Mouse (Mus musculus): ENCODE data around the gene Itpr1.

Gene Itpr1

GRCm38 (mm10) chr6:108325948-108326411 lies 113.1 kb downstream of the Itpr1 start:
- DNase-seq (ENCODE audit: low spot score), result no peak

GRCm38 (mm10) chr6:108326751-108327161 lies 113.9 kb downstream of the Itpr1 start:
- no peak for DNase-seq (ENCODE audit: low spot score)

- no peak for DNase-seq (ENCODE audit: low spot score)
Measured at GRCm38 (mm10) chr6:108327561-108327960, 114.7 kb downstream of the Itpr1 start.

- DNase-seq (ENCODE audit: low spot score), result no peak
Measured at GRCm38 (mm10) chr6:108328296-108328695, 115.4 kb downstream of the Itpr1 start.

GRCm38 (mm10) chr6:108330461-108330860 lies 117.6 kb downstream of the Itpr1 start:
- peak; percentile 32 for DNase-seq (ENCODE audit: low spot score)

DNA sequence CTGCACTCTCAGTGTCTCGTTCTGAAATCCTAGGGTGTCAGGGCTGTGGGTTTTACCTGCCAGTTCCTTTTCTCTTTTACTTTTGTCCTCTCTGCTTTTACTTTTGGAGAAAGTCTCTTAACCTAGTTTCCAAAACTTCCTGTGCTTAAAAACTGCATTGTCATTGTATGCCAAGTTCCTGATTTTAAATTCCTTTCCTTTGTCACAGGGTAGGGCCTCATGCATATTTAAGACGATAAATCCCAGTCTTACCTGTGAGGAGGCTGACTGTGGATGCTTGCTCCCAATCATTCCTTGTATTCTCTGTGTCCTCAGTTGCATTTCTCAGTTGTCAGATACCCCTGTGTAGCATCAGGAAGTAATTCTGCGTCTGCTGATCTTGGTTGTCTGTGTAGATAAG lies 118.4 kb downstream of the Itpr1 start:
- no peak for DNase-seq (ENCODE audit: low spot score)

DNA sequence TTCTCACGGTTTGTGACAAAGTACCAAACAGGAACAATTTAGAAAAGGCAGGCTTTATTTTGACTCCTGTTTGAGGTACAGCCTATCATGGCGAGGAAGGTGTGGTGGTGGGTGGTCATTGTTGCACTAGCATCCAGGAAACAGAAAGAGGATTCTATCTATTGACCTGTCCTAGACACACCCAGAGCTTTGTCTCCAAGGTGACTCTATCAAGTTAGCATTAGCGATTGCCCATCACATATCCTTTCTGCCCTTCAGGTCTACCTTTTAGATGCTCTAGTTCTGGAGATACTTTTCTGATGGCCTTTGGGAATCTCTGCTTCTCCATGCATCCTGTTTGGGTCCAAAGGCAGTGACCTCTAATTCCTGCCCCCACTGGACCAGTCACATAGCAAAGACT lies 121.2 kb downstream of the Itpr1 start:
- no peak for DNase-seq (ENCODE audit: low spot score)

- no peak for DNase-seq (ENCODE audit: low spot score)
Measured at GRCm38 (mm10) chr6:108335202-108335823, 122.4 kb downstream of the Itpr1 start.

- DNase-seq (ENCODE audit: low spot score), result no peak
Measured at GRCm38 (mm10) chr6:108336506-108336905, 123.6 kb downstream of the Itpr1 start.

- DNase-seq (ENCODE audit: low spot score), result no peak
Measured at GRCm38 (mm10) chr6:108337289-108337688, 124.4 kb downstream of the Itpr1 start.

DNA sequence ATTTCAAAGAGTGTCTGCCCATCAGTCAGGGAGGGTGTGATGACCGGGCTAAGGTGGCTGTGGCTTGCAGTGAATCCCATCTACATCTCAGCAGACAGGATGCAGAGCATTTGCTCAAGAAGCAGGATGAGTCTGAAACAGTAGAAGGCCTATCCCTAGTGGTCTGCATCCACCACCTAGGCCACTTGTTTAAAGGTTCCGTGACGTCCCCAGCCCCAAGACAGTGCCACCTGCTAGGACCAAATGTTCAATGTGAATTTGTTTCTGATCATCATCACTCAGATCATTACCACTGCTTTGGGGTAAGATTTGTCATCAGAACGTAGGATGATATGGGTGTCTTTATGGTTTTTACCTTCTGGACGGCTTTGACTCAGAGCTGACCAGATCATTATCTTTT lies 125.5 kb downstream of the Itpr1 start:
- DNase-seq (ENCODE audit: low spot score), result no peak

GRCm38 (mm10) chr6:108342989-108343388 lies 130.1 kb downstream of the Itpr1 start:
- DNase-seq (ENCODE audit: low spot score), result no peak

DNA sequence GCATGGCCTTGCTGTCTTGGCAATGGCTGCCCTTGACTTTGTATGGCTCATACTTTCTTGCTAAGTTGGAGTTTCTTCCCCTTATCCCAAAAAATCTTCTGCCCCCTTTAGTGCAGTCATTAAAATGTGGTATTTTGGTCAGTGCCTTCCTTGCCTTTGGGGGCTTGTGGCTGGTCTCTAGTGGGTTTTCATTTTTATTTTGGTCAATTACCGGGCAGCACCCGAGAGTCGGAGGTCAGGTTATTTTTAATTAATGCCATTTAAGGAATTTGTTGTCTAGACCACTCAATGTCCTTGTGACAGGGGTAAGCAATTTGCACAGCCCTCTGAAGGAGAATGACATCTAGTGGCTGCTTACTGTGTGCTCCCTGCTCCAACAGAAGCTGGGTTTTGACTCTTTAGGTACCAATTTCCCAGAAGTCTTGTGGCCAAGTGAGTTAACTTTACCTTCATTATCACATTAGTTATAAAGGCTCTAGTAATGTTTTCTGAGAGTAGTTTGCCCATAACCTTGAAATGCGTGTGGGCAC lies 130.9 kb downstream of the Itpr1 start:
- DNase-seq (ENCODE audit: low spot score), result no peak

DNA sequence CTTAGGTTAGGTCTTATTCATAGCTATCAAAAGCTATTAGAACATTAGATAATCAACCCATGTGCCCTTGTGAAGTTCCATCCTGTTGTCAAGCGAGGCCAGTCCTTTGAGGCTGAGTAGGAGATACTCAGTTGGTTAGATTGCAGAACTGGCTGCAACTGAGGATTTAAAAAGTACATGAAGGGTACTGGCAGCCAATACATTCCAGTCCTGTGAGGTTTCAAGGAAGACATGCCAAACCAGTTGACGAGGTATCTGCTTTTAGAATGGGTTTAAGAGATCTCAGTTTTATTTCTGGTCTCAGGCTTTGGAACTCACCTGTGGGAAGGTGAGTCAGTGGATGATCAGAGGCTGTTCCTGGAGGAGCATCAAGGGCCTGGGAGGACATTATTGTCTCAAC lies 137.9 kb downstream of the Itpr1 start:
- DNase-seq (ENCODE audit: low spot score), result no peak

- DNase-seq (ENCODE audit: low spot score), result no peak
Measured at GRCm38 (mm10) chr6:108351998-108352397, 139.1 kb downstream of the Itpr1 start.

DNA sequence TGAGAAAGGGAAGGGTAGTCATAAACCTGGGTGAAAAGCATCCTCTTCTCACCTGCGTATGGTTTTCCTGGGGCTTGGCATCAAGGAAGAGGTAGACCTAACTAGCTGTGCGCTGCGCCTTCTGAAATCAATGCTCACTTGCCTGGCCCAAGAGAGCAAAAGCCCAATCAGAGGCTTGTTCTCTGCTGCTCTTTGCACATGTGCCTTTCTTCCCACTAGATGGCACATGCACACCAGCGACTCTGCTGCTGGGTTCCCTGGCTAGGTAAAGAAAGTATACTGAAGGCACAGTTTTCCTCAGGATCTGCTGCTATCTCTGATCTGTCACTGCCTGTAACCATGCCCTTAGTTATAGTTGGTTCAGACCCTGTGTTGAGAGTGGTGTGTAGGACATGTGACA lies 154.5 kb downstream of the Itpr1 start:
- DNase-seq (ENCODE audit: low spot score), result peak; percentile 29

DNA sequence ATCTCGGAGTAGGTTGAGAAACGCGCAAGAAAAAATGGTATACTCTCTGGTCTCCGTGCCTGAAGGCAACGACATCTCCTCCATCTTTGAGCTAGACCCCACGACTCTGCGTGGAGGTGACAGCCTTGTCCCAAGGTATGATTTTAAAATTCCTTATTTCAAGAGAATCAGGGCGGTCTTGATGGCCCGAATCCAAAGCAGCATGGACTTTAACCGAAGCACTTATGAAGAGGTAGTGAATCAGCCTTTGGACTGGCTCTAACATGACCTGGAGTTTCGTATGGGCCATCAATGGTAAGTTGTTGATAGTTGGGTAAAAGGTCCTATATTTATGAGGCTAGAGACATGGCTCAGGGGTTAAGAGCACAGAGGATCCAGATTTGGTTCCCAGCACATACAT lies 156.1 kb downstream of the Itpr1 start:
- no peak for DNase-seq (ENCODE audit: low spot score)

DNA sequence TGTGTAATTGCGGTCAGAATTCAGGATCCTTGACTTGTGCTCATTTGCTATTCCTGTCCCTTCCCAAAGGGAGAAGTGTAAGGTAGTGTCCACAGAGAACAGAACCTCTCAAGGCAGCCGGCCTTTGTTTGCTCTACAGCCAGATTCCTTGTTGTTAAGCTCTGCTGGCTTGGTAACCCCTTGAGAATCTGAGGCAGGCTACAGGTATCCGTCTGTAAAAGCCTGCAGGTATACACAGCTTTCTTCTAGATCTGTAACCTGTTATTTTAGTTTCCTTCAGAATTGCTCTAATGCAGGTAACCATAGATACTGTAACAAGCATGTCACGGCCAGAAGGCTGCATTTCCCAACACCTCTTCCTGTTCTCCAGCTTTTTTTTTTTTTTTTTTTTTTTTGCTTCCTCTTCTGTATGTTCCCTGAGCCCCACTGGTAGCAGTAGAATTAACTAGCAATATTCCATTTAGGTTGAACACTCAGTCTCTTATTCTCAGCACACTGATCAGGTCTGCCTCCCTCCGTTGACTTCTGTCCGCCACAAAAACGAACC lies 158.5 kb downstream of the Itpr1 start:
- no peak for DNase-seq (ENCODE audit: low spot score)

DNA sequence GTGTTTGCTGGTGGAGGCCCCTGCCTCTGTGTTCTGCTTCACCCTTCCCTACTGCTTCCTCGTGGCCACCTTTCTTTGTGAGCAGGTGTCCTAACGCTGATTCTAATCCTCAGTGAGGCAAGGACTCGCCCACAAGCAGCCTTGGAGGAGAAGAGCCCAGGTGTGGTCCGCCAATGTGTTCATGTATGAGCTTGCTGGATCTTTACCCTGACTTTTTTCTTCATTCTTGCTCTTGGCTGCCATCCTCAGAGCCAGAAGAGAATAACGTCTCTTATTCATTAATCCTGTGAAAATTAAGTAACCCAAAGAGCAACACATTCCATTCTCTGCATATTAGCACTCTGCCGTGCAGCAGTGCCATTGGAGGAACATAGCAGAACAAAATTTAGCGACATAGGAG lies 161.1 kb downstream of the Itpr1 start:
- DNase-seq (ENCODE audit: low spot score), result peak; percentile 52

DNA sequence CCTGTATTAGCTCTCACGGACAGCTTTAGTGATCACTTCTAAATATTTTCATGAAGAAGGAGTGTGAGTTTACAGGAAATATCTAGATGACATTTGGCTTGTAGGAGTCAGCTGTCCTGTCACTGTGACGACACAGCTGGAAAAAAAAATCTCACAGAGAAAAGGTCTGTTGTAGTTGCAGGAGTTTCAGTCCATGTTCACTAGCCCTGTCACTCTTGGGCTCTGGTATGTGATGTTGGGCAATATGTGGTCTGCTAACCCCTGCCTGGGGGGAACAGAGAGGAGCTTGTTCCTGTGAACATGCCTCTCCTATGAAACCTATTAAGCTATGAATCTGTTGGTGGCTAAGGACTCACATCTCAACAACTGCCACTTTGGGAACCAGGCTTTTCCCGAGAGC lies 166.1 kb downstream of the Itpr1 start:
- no peak for DNase-seq (ENCODE audit: low spot score)

DNA sequence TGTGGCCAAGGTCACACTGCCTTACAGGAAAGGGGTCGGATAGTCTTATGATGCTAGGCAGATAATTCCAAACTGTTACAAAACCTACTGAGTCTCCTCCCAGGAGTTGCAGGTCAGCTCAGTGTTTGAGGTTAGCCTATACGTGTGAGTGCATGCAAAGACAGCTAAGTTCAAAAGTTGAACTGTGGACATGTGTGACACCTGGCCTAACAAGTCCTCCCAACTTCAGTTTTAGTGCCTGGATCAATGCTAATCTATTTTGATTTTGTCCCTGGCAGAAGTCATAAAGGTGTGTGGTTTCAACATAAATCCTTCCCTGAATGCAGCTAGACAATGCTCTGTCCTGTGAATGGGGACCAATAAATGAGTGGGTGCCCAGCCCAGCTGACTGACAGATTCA lies 167.3 kb downstream of the Itpr1 start:
- DNase-seq (ENCODE audit: low spot score), result no peak

DNA sequence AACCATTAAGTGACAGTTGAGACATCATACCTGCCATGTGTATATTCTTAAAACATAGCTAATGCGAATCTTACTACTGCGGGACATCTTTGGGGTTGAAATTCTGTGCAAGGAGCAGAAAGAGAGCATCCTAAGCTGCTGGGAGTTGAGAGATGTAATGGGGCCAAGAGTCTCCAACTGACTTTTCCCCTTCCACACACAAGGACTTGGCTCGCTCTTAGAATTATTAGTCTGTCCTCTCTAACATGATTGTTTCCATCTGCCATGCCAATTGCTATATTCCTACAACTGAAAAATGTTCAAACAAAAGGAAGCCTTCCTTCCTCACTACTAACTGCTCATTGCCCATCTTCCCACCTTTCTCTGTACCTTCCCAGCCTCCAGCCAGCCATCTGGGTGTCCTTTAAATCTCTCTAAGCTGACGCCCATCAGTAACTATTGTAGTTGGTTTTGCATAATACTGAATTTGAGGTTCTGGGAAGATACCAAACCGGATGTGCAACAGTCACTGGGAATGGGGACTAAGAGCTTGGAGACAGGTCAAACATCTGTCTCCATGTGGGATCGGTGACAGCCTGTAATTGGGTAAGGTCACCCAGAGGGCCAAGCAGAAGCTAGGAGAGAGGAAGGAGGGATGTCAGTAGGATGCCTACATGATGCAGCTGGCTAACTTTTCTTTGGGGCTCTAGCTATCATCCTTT lies 177.9 kb downstream of the Itpr1 start:
- peak; percentile 51 for DNase-seq (ENCODE audit: low spot score)

GRCm38 (mm10) chr6:108393131-108393530 lies 180.2 kb downstream of the Itpr1 start:
- no peak for DNase-seq (ENCODE audit: low spot score)
